Mouse (Mus musculus) lung, embryonic 14.5 days (tissue): ENCODE measurements at regions not wholly inside any gene's neighbourhood (a gene's known extent, or its start where the extent isn't known, plus 50 kb on each side); places are given as distances from the start of the nearest gene placed in this dataset.

Source experiments
- ATAC-seq: fragments of 200-750 bp; cut with Nextera tagmentation; 2 replicates; pipeline ENCODE4 v1.8.0; 2017; ENCODE audit warnings: mild to moderate bottlenecking, moderate TSS enrichment, moderate library complexity; ENCODE audit not compliant: insufficient read depth
- DNase-seq: peaks from one replicate; pipeline ENCODE4 v3.0.0-alpha.2; 2015
- H3K27ac ChIP-seq: fragments of 300-500 bp; sonication (generic); 2 replicates; pipeline ENCODE4 v1.5.1; 2014; ENCODE audit warnings: low read depth, mild to moderate bottlenecking, moderate library complexity
- H3K27me3 ChIP-seq: fragments of 300-500 bp; sonication (generic); 2 replicates; pipeline ENCODE4 v1.6.1; 2014; ENCODE audit warnings: low read length, control low read depth; ENCODE audit not compliant: insufficient read depth
- H3K36me3 ChIP-seq: fragments of 300-500 bp; sonication (generic); 2 replicates; pipeline ENCODE4 v1.6.1; 2014; ENCODE audit warnings: control low read depth; ENCODE audit not compliant: insufficient read depth
- H3K4me1 ChIP-seq: fragments of 300-500 bp; sonication (generic); 2 replicates; pipeline ENCODE4 v1.6.1; 2014; ENCODE audit warnings: antibody characterized with exemption, control low read depth; ENCODE audit not compliant: insufficient read depth
- H3K4me2 ChIP-seq: fragments of 300-500 bp; sonication (generic); 2 replicates; pipeline ENCODE4 v1.6.1; 2014; ENCODE audit warnings: mild to moderate bottlenecking
- H3K4me3 ChIP-seq: fragments of 300-500 bp; sonication (generic); 2 replicates; pipeline ENCODE4 v1.5.1; 2014; ENCODE audit warnings: low read depth, low read length
- H3K9ac ChIP-seq: fragments of 300-500 bp; sonication (generic); 2 replicates; pipeline ENCODE4 v1.6.1; 2014
- H3K9me3 ChIP-seq: fragments of 300-500 bp; sonication (generic); 2 replicates; pipeline ENCODE4 v1.6.1; 2016; ENCODE audit warnings: low read depth, low read length, control low read depth
- CTCF ChIP-seq: IDR thresholded peaks from 2 replicates; pipeline ENCODE4 v1.5.1; 2016; ENCODE audit warnings: antibody characterized with exemption, low read depth
- WGBS: fragments of 180-500 bp; shearing (Covaris S2); extraction: QIAGEN DNeasy Blood & Tissue Kit; methylation state at CpG from one replicate; pipeline ENCODE4 v1.1.7; 2014; 5-methylcytosine and 5-hydroxymethylcytosine counted together

GRCm38 (mm10) chr14:21932771-21933170 lies 56.6 kb downstream of the Zfp503 start:
- Histone ChIP-seq H3K4me3 (no peak overlapping the region), H3K27me3 (no peaks in the 10 kb centered on the region), H3K4me1 (no peaks in the 10 kb centered on the region), H3K36me3 (no peaks in the 10 kb centered on the region), H3K4me2 (no peak overlapping the region), H3K27ac (no peak overlapping the region), H3K9ac (no peak overlapping the region), H3K9me3 (no peaks in the 10 kb centered on the region)
- no peak for ATAC-seq
- TF ChIP-seq CTCF, result no peak
- no peak for DNase-seq
- 89% methylated on average over 2 of the region's 2 CpGs for WGBS

GRCm38 (mm10) chr14:21931944-21932343 lies 57.5 kb downstream of the Zfp503 start:
- TF ChIP-seq CTCF, result no peak
- 57% methylated on average over 7 of the region's 7 CpGs for WGBS
- Histone ChIP-seq H3K36me3 (no peaks in the 10 kb centered on the region), H3K4me2 (no peak overlapping the region), H3K27ac (no peak overlapping the region), H3K4me3 (no peak overlapping the region), H3K27me3 (no peaks in the 10 kb centered on the region), H3K9me3 (no peaks in the 10 kb centered on the region), H3K9ac (no peak overlapping the region), H3K4me1 (no peaks in the 10 kb centered on the region)
- no peak for ATAC-seq
- no peak for DNase-seq

- no peaks in the 10 kb centered on the region for H3K27me3 ChIP-seq
- H3K4me1 ChIP-seq, result no peaks in the 10 kb centered on the region
- H3K36me3 ChIP-seq, result no peaks in the 10 kb centered on the region
- no peak for TF ChIP-seq CTCF
- no peaks in the 10 kb centered on the region for H3K9me3 ChIP-seq
- no peak overlapping the region for H3K9ac ChIP-seq
- WGBS, result 54% methylated on average over 5 of the region's 5 CpGs
- H3K4me2 ChIP-seq, result no peak overlapping the region
- no peak overlapping the region for H3K27ac ChIP-seq
- H3K4me3 ChIP-seq, result no peak overlapping the region
- ATAC-seq, result no peak
- no peak for DNase-seq
Observed at GRCm38 (mm10) chr14:21929048-21929447, 60.4 kb downstream of the Zfp503 start.

GRCm38 (mm10) chr14:21916671-21917070 lies 67.9 kb upstream of the Comtd1 start:
- 85% methylated on average over 3 of the region's 3 CpGs for WGBS

GRCm38 (mm10) chr14:21904498-21905395 lies 56.0 kb upstream of the Comtd1 start:
- no peak for TF ChIP-seq CTCF
- DNase-seq (peak; percentile 93), ATAC-seq (peak; percentile 76)
- Histone ChIP-seq H3K9me3 (peaks cover 4% of the 10 kb centered on the region; the same call in 1 of the 2 replicates), H3K4me2 (peak overlapping the region; percentile 57), H3K4me3 (no peak overlapping the region), H3K27me3 (no peaks in the 10 kb centered on the region), H3K27ac (peak overlapping the region; percentile 92), H3K36me3 (no peaks in the 10 kb centered on the region), H3K9ac (no peak overlapping the region), H3K4me1 (peaks cover 21% of the 10 kb centered on the region)
- WGBS, result 5% methylated on average over 18 of the region's 18 CpGs

More at GRCm38 (mm10) chr14:21916671-21917070, 67.9 kb upstream of the Comtd1 start:
- H3K9ac ChIP-seq, result no peak overlapping the region
- DNase-seq (no peak), ATAC-seq (no peak)
- H3K27ac ChIP-seq, result no peak overlapping the region
- TF ChIP-seq CTCF, result no peak
- no peaks in the 10 kb centered on the region for H3K9me3 ChIP-seq
- no peaks in the 10 kb centered on the region for H3K36me3 ChIP-seq
- H3K4me1 ChIP-seq, result no peaks in the 10 kb centered on the region
- H3K27me3 ChIP-seq, result no peaks in the 10 kb centered on the region
- no peak overlapping the region for H3K4me3 ChIP-seq
- H3K4me2 ChIP-seq, result no peak overlapping the region

- peak overlapping the region; percentile 92 for H3K27ac ChIP-seq
- peak; percentile 98 for DNase-seq
- peak; percentile 93 for ATAC-seq
- peaks cover 21% of the 10 kb centered on the region for H3K4me1 ChIP-seq
- 2% methylated on average over 23 of the region's 23 CpGs for WGBS
- no peaks in the 10 kb centered on the region for H3K27me3 ChIP-seq
- H3K9me3 ChIP-seq, result peaks cover 4% of the 10 kb centered on the region; the same call in 1 of the 2 replicates
- H3K36me3 ChIP-seq, result no peaks in the 10 kb centered on the region
- 0 out of 2 replicates have a peak overlapping the region, but pooled peaks have one; percentile 8 for H3K4me3 ChIP-seq
- peak; percentile 31; the same call in 1 of the 2 replicates for TF ChIP-seq CTCF
- peak overlapping the region; percentile 21; the same call in 1 of the 2 replicates for H3K9ac ChIP-seq
- peak overlapping the region; percentile 57 for H3K4me2 ChIP-seq
Observed at GRCm38 (mm10) chr14:21903562-21904497, 55.1 kb upstream of the Comtd1 start.
